Mouse (Mus musculus): ENCODE measurements around the gene Fscn3.

Gene Fscn3

GRCm38 (mm10) chr6:28427096-28427839, at the start of gene Fscn3:
Gene Fscn3, plus strand, starts transcription at chr6:28427789.
- peak; percentile 27 for DNase-seq

- no peak for DNase-seq
Observed at GRCm38 (mm10) chr6:28381983-28382382, 45.6 kb upstream of the Fscn3 start.

GRCm38 (mm10) chr6:28385169-28385568, 42.4 kb upstream of the Fscn3 start:
- DNase-seq = no peak

- no peak for DNase-seq
Observed at GRCm38 (mm10) chr6:28389038-28389437, 38.6 kb upstream of the Fscn3 start.

- DNase-seq = no peak
Observed at GRCm38 (mm10) chr6:28396051-28396852, 31.3 kb upstream of the Fscn3 start.

GRCm38 (mm10) chr6:28396853-28397457, 30.6 kb upstream of the Fscn3 start:
- DNase-seq = peak; percentile 15

GRCm38 (mm10) chr6:28397681-28398203, 29.8 kb upstream of the Fscn3 start, which contains the start of gene Zfp800:
Gene Zfp800, minus strand, starts transcription at chr6:28398005.
- DNase-seq = peak; percentile 12

GRCm38 (mm10) chr6:28398726-28399125, 28.9 kb upstream of the Fscn3 start:
- DNase-seq = no peak

GRCm38 (mm10) chr6:28399791-28400190, 27.8 kb upstream of the Fscn3 start:
- no peak for DNase-seq

- DNase-seq = no peak
Observed at GRCm38 (mm10) chr6:28410053-28410452, 17.5 kb upstream of the Fscn3 start.

- no peak for DNase-seq
Observed at GRCm38 (mm10) chr6:28411236-28411635, 16.4 kb upstream of the Fscn3 start.

GRCm38 (mm10) chr6:28416981-28417380, 10.6 kb upstream of the Fscn3 start:
- no peak for DNase-seq

GRCm38 (mm10) chr6:28418449-28418848, 9.1 kb upstream of the Fscn3 start:
- DNase-seq = peak; percentile 83

GRCm38 (mm10) chr6:28419673-28420072, 7.9 kb upstream of the Fscn3 start:
- no peak for DNase-seq

- DNase-seq = no peak
Observed at GRCm38 (mm10) chr6:28420361-28420760, 7.2 kb upstream of the Fscn3 start.

- DNase-seq = peak; percentile 33
Observed at GRCm38 (mm10) chr6:28420865-28421264, 6.7 kb upstream of the Fscn3 start.

GRCm38 (mm10) chr6:28421469-28422000, 6.1 kb upstream of the Fscn3 start:
- peak; percentile 90 for DNase-seq

GRCm38 (mm10) chr6:28422651-28423290, 4.8 kb upstream of the Fscn3 start:
- DNase-seq = no peak

- DNase-seq = peak; percentile 93
Observed at GRCm38 (mm10) chr6:28423313-28423712, 4.3 kb upstream of the Fscn3 start, which contains the start of gene Arf5. Gene Arf5, plus strand, starts transcription at chr6:28423560.

GRCm38 (mm10) chr6:28423767-28424695, 3.6 kb upstream of the Fscn3 start:
- DNase-seq = peak; percentile 61

- peak; percentile 27 for DNase-seq
Observed at GRCm38 (mm10) chr6:28425019-28425418, 2.6 kb upstream of the Fscn3 start.
